Comparison of ENCODE assay signal across 20 mouse cellular contexts in genomic region chr14:75519668-75520067, GRCm38 (mm10).
"Had no signal": no experiment of that assay in that cellular context is flagged by ENCODE, and none has a peak within 500 bp of the region (broad histone marks: within the 10 kb centered on the region; RNA-seq: fewer than 3 reads in every experiment).

No protein-coding gene starts in this region.

- H3K27me3 ChIP-seq: limb, embryonic 13.5 days; midbrain, embryonic 13.5 days had no signal

- H3K36me3 ChIP-seq: limb, embryonic 10.5 days; limb, embryonic 13.5 days; midbrain, embryonic 10.5 days; midbrain, embryonic 13.5 days had no signal

- ATAC-seq: intestine, postnatal 0 days; lung, postnatal 0 days; midbrain, embryonic 13.5 days had no signal

- H3K27ac ChIP-seq: kidney, postnatal 0 days; layer of hippocampus, adult 2 months; limb, embryonic 10.5 days; limb, embryonic 13.5 days; midbrain, embryonic 10.5 days; stomach, postnatal 0 days had no signal

- H3K4me3 ChIP-seq: layer of hippocampus, adult 2 months; limb, embryonic 10.5 days; limb, embryonic 13.5 days; megakaryocyte, embryonic 14.5 days; midbrain, embryonic 10.5 days; midbrain, embryonic 13.5 days had no signal

- H3K9me3 ChIP-seq: limb, embryonic 10.5 days; limb, embryonic 13.5 days; megakaryocyte, embryonic 14.5 days; midbrain, embryonic 10.5 days; midbrain, embryonic 13.5 days had no signal

- H3K9ac ChIP-seq: limb, embryonic 13.5 days; lung, embryonic 14.5 days; midbrain, embryonic 13.5 days had no signal

- H3K4me1 ChIP-seq: limb, embryonic 13.5 days had no signal

- DNase-seq: kidney, adult 2 months; kidney, postnatal 25 days; layer of hippocampus, adult 9-11 months; lung, embryonic 14.5 days; right cerebral cortex, adult 18-20 months; right cerebral cortex, postnatal 14 days; right cerebral cortex, postnatal 4 days; thymus, adult 2 months; thymus, postnatal 14 days; thymus, postnatal 4 days had no signal

- H3K4me2 ChIP-seq: limb, embryonic 13.5 days; lung, embryonic 14.5 days; midbrain, embryonic 13.5 days had no signal
